Mouse (Mus musculus) CH12.LX (cell line): ENCODE results near the gene Fam172a. TPM values are rescaled to one million over a fixed set of nuclear protein-coding genes. Genes with fewer than 3 reads are reported as not detected.

Experiments used
- DNase-seq: peaks from one replicate; pipeline ENCODE4 v3.0.0-alpha.2; 2013; ENCODE audit errors: extremely low read depth
- H3K27ac ChIP-seq: 2 replicates; pipeline ENCODE4 v1.5.1; 2012; ENCODE audit warnings: low read depth, mild to moderate bottlenecking, control low read depth, moderate library complexity; ENCODE audit not compliant: insufficient read depth
- H3K27me3 ChIP-seq: replicated peaks from 2 replicates; pipeline ENCODE3; 2012; ENCODE audit warnings: inconsistent platforms
- H3K36me3 ChIP-seq, 2 experiments: replicated peaks in 1 of 2; 2 replicates each; pipeline versions ENCODE3 to v1.6.1; 2012; ENCODE audit warnings: inconsistent platforms in 1 of 2, low read length in 1 of 2, mild to moderate bottlenecking in 1 of 2, mixed read lengths in 1 of 2, moderate library complexity in 1 of 2; ENCODE audit not compliant: control insufficient read depth in 1 of 2, insufficient read depth in 1 of 2
- H3K4me1 ChIP-seq, 2 experiments: 2 replicates each; pipeline ENCODE4 v1.6.1; 2012; ENCODE audit warnings: inconsistent platforms in 1 of 2, moderate library complexity in 1 of 2; ENCODE audit not compliant: insufficient read depth in 2 of 2, control insufficient read depth in 1 of 2
- H3K4me2 ChIP-seq: 2 replicates; pipeline ENCODE4 v1.6.1; 2012; ENCODE audit warnings: low read depth, mild to moderate bottlenecking, control low read depth; ENCODE audit not compliant: poor library complexity, insufficient read depth, severe bottlenecking
- H3K4me3 ChIP-seq, 3 experiments: fragments of 150-350 bp in 1 of 3; sonication (generic) in 1 of 3; replicated peaks in 1 of 3; 2 replicates each; pipeline versions ENCODE3 to v1.5.1; 2011 to 2012; ENCODE audit warnings: low read depth in 2 of 3, low read length in 2 of 3, mild to moderate bottlenecking in 2 of 3, moderate library complexity in 2 of 3, control low read depth in 1 of 3, improper control_type of control experiment in 1 of 3, inconsistent platforms in 1 of 3, mixed read lengths in 1 of 3; ENCODE audit not compliant: poor library complexity in 1 of 3
- H3K79me2 ChIP-seq: replicated peaks from 2 replicates; pipeline ENCODE4 v1.6.1; 2012; ENCODE audit warnings: mild to moderate bottlenecking, moderate library complexity; ENCODE audit not compliant: control insufficient read depth, poor library complexity, insufficient read depth, severe bottlenecking; ENCODE audit errors: extremely low read depth
- H3K9ac ChIP-seq: 2 replicates; pipeline ENCODE4 v1.6.1; 2012; ENCODE audit warnings: low read depth, mild to moderate bottlenecking, control low read depth, moderate library complexity; ENCODE audit not compliant: insufficient read depth
- H3K9me3 ChIP-seq: replicated peaks from 2 replicates; pipeline ENCODE3; 2012; ENCODE audit warnings: low read length, inconsistent platforms, mixed read lengths
- BHLHE40 ChIP-seq: IDR thresholded peaks from 2 replicates; pipeline ENCODE4 v1.6.1; 2011; ENCODE audit warnings: mild to moderate bottlenecking, low read depth, low read length, improper control_type of control experiment
- CHD2 ChIP-seq: IDR thresholded peaks from 2 replicates; pipeline ENCODE4 v1.6.1; 2011; ENCODE audit warnings: low read length, improper control_type of control experiment
- E2F4 ChIP-seq: IDR thresholded peaks from 2 replicates; pipeline ENCODE4 v1.6.1; 2011; ENCODE audit warnings: low read depth, low read length, improper control_type of control experiment; ENCODE audit not compliant: insufficient replicate concordance
- ELF1 ChIP-seq: IDR thresholded peaks from 2 replicates; pipeline ENCODE4 v1.6.1; 2014; ENCODE audit warnings: low read depth, mild to moderate bottlenecking, inconsistent platforms, low read length, improper control_type of control experiment
- ETS1 ChIP-seq: conservative IDR thresholded peaks from 2 replicates; pipeline ENCODE4 v1.6.1; 2012; ENCODE audit warnings: low read depth, mild to moderate bottlenecking, inconsistent platforms, low read length, improper control_type of control experiment, moderate library complexity
- GABPA ChIP-seq: IDR thresholded peaks from 2 replicates; pipeline ENCODE4 v1.6.1; 2012; ENCODE audit warnings: low read depth, low read length, improper control_type of control experiment, inconsistent platforms; ENCODE audit not compliant: insufficient replicate concordance
- IRF4 ChIP-seq: IDR thresholded peaks from 2 replicates; pipeline ENCODE4 v1.6.1; 2014; ENCODE audit warnings: low read depth, mild to moderate bottlenecking, inconsistent platforms, low read length, improper control_type of control experiment
- JUN ChIP-seq: IDR thresholded peaks from 2 replicates; pipeline ENCODE4 v1.6.1; 2011; ENCODE audit warnings: low read depth, mild to moderate bottlenecking, low read length, improper control_type of control experiment, moderate library complexity; ENCODE audit not compliant: insufficient read depth
- KAT2A ChIP-seq: IDR thresholded peaks from 2 replicates; pipeline ENCODE4 v1.6.1; 2012; ENCODE audit warnings: low read length, improper control_type of control experiment, inconsistent platforms; ENCODE audit not compliant: insufficient replicate concordance
- MAX ChIP-seq: IDR thresholded peaks from 2 replicates; pipeline ENCODE4 v1.6.1; 2011; ENCODE audit warnings: low read length, improper control_type of control experiment
- MAZ ChIP-seq: IDR thresholded peaks from 2 replicates; pipeline ENCODE4 v1.6.1; 2012; ENCODE audit warnings: low read depth, mild to moderate bottlenecking, inconsistent platforms, low read length, improper control_type of control experiment, moderate library complexity
- MEF2A ChIP-seq: IDR thresholded peaks from 2 replicates; pipeline ENCODE4 v1.6.1; 2014; ENCODE audit warnings: low read depth, mild to moderate bottlenecking, inconsistent platforms, low read length, improper control_type of control experiment, borderline replicate concordance
- MXI1 ChIP-seq: IDR thresholded peaks from 2 replicates; pipeline ENCODE4 v1.6.1; 2011; ENCODE audit warnings: mild to moderate bottlenecking, low read depth, low read length, improper control_type of control experiment
- NRF1 ChIP-seq: IDR thresholded peaks from 2 replicates; pipeline ENCODE4 v1.6.1; 2014; ENCODE audit warnings: low read depth, mild to moderate bottlenecking, inconsistent platforms, low read length, improper control_type of control experiment, moderate library complexity
- PAX5 ChIP-seq: IDR thresholded peaks from 2 replicates; pipeline ENCODE4 v1.6.1; 2012; ENCODE audit warnings: low read length, inconsistent platforms, mixed read lengths
- POLR2A ChIP-seq: IDR thresholded peaks from 2 replicates; pipeline ENCODE4 v1.6.1; 2011; ENCODE audit warnings: low read depth, mild to moderate bottlenecking, improper control_type of control experiment, low read length
- RAD21 ChIP-seq: IDR thresholded peaks from 2 replicates; pipeline ENCODE4 v1.6.1; 2011; ENCODE audit warnings: low read depth, mild to moderate bottlenecking, low read length, improper control_type of control experiment, moderate library complexity
- RCOR1 ChIP-seq: conservative IDR thresholded peaks from 2 replicates; pipeline ENCODE4 v1.6.1; 2012; ENCODE audit warnings: low read depth, mild to moderate bottlenecking, inconsistent platforms, low read length, improper control_type of control experiment
- SIN3A ChIP-seq: IDR thresholded peaks from 2 replicates; pipeline ENCODE4 v1.6.1; 2012; ENCODE audit warnings: low read length, improper control_type of control experiment, inconsistent platforms
- SMC3 ChIP-seq: IDR thresholded peaks from 2 replicates; pipeline ENCODE4 v1.6.1; 2011; ENCODE audit warnings: low read depth, low read length, improper control_type of control experiment
- UBTF ChIP-seq: IDR thresholded peaks from 2 replicates; pipeline ENCODE4 v1.6.1; 2012; ENCODE audit warnings: low read depth, mild to moderate bottlenecking, inconsistent platforms, low read length, improper control_type of control experiment, moderate library complexity
- USF1 ChIP-seq: IDR thresholded peaks from 2 replicates; pipeline ENCODE4 v1.6.1; 2014; ENCODE audit warnings: low read depth, mild to moderate bottlenecking, inconsistent platforms, low read length, improper control_type of control experiment
- USF2 ChIP-seq: conservative IDR thresholded peaks from 2 replicates; pipeline ENCODE4 v1.6.1; 2011; ENCODE audit warnings: low read depth, low read length, improper control_type of control experiment
- ZC3H11A ChIP-seq: IDR thresholded peaks from 2 replicates; pipeline ENCODE4 v1.6.1; 2012; ENCODE audit warnings: low read depth, mild to moderate bottlenecking, inconsistent platforms, low read length, improper control_type of control experiment
- ZKSCAN1 ChIP-seq: IDR thresholded peaks from 2 replicates; pipeline ENCODE4 v1.6.1; 2012; ENCODE audit warnings: low read depth, inconsistent platforms, low read length, improper control_type of control experiment, borderline replicate concordance
- dilution Hi-C: fragments of 300-500 bp; cut with MboI; formaldehyde crosslinking; loops from 2 replicates; pipeline ENCODE4 v1.14.3; 2020; ENCODE audit warnings: low sequenced_read_pairs; ENCODE audit not compliant: extremely low pct_unique_long_range_greater_than_20kb, extremely low pct_ligation_motif_present
- in situ Hi-C: fragments of 300-500 bp; cut with MboI; formaldehyde crosslinking; loops from 3 replicates; pipeline ENCODE4 v1.14.3; 2019; ENCODE audit warnings: low sequenced_read_pairs, low pct_ligation_motif_present, low pct_unique_long_range_greater_than_20kb, mixed read lengths
- polyA plus RNA-seq: library from polyadenylated mRNA; unstranded; fragments of >175 nt; gene quantifications from 2 replicates; pipeline ENCODE4 v1.2.1, GENCODE M21; 2012; ENCODE audit warnings: low read depth; ENCODE audit not compliant: insufficient read length
- total RNA-seq, 2 experiments: library from RNA; depleted of rRNA; stranded (reverse); fragments of 300-350 nt in 1 of 2; fragments of >200 nt in 1 of 2; gene quantifications; 2 replicates each; pipeline ENCODE4 v1.2.3; 2012 to 2014

The Fam172a gene
- total and polyA plus RNA-seq, 3 experiments = 12.2 to 24.7 (median 16.9) TPM

DNA sequence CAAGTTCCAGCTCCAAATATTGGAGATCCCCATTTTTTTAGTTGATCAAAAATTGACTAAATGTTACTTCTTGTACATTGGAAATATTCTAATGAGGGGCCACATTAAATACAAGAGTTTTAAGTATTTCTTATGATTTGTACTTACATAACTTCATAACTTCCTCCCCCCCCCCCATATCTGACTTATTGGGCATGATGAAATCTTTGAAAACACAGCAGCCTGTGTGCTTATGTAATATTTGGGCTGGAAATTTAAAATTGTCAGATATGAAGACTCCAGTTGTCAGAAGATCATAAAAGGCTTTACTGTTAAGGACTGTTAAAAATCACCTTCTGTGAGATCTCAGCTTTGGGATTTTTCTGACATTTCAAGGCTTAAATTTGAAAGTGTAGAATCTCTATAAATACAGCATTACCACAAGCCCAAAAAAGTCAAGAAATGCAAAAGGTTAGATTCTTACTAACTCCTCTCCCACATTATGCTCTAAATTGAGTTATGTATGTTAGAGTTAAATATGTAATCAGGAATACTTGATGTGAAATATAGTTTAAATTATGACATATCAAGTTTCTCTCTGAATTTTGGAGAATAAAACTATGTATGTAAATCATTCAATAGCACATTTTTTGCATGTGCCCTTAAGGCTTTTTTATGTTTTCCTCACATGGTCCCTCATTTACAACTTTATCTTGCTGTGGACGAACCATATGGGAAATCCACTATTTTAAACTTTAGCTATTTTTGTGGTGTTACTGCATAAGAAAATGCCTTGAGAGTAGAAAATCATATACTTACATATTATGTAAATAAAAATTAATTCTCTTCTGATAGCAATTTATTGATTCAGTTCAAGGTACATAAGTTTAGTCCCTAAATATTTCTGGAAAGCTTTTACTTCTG, 393.5 kb downstream of the Fam172a start:
- no peak for DNase-seq
- H3K36me3 ChIP-seq = no peaks in the 10 kb centered on the region
- H3K4me1 ChIP-seq = no peaks in the 10 kb centered on the region
- H3K4me2 ChIP-seq = no peak overlapping the region
- no peak overlapping the region for H3K4me3 ChIP-seq
- dilution Hi-C loops = no loop called here
- in situ Hi-C loops = no loop called here
- no peaks in the 10 kb centered on the region for H3K27me3 ChIP-seq
- no peak overlapping the region for H3K27ac ChIP-seq
- no peaks in the 10 kb centered on the region for H3K79me2 ChIP-seq
- no peaks in the 10 kb centered on the region for H3K9me3 ChIP-seq
- no peak overlapping the region for H3K9ac ChIP-seq
- TF ChIP-seq PAX5 (no peak), MAZ (no peak), RAD21 (no peak), MXI1 (no peak), SIN3A (no peak), KAT2A (no peak), MEF2A (no peak), E2F4 (no peak), CHD2 (no peak), GABPA (no peak)

DNA sequence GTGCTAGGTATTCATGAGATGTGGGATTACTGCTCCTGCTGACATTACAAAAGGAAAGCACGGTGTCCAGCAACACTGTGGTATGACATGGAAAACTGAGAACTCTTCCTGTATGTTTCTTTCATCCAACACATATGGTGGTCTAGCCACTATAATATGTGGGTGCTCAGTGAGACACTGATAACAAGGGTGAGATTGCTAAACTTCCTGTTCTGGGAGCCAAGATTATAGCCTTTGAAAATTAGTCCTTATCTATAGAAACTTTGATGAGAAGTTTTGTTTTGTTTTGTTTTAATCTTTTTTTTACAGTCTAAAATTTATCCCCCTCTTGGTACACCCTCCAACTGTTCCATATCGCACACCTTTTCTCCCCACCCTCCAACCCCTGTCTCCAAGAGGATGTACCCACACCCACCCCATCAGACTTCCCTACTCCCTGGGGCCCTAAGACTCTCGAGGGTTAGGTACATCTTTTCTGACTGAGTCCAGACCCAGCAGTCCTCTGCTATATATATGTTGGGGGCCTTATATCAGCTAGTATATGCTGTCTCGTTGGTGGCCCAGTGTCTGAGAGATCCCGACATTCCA, 397.1 kb downstream of the Fam172a start:
- dilution Hi-C loops = no loop called here
- no peak for DNase-seq

More for the DNA sequence above, 397.1 kb downstream of the Fam172a start:
- H3K4me2 ChIP-seq = no peak overlapping the region
- H3K9ac ChIP-seq = no peak overlapping the region
- no peak overlapping the region for H3K4me3 ChIP-seq
- H3K4me1 ChIP-seq = peaks cover 0 to 6% of the 10 kb centered on the region in 2 experiments; a peak in 2 of 4 replicates
- H3K27ac ChIP-seq = no peak overlapping the region
- in situ Hi-C loops = no loop called here
- no peaks in the 10 kb centered on the region for H3K9me3 ChIP-seq
- TF ChIP-seq MAX (no peak), USF1 (no peak), JUN (no peak), GABPA (no peak), RCOR1 (no peak), ELF1 (no peak), CHD2 (no peak), ZC3H11A (no peak), IRF4 (no peak), UBTF (no peak), POLR2A (no peak), ETS1 (no peak), ZKSCAN1 (no peak), SMC3 (no peak), NRF1 (no peak), KAT2A (no peak), BHLHE40 (no peak), USF2 (no peak)
- H3K36me3 ChIP-seq = no peaks in the 10 kb centered on the region
- no peaks in the 10 kb centered on the region for H3K27me3 ChIP-seq
- H3K79me2 ChIP-seq = no peaks in the 10 kb centered on the region
